Mouse (Mus musculus) liver, embryonic 15.5 days (tissue): ENCODE results near the gene Nol4l. TPM values are rescaled to one million over a fixed set of nuclear protein-coding genes. Genes with fewer than 3 reads are reported as not detected.
"Not testable (repeated sequence)": the region's sequence is repeated elsewhere in the genome, so short reads cannot be mapped to it uniquely, and the experiment has no call there.

Experiments used
- ATAC-seq: fragments of 200-750 bp; cut with Nextera tagmentation; 2 replicates; pipeline ENCODE4 v1.8.0; 2017; ENCODE audit warnings: moderate number of reproducible peaks, mild to moderate bottlenecking, moderate library complexity; ENCODE audit not compliant: insufficient read depth
- H3K27ac ChIP-seq: fragments of 300-500 bp; sonication (generic); replicated peaks from 2 replicates; pipeline ENCODE4 v1.5.1; 2015; ENCODE audit warnings: mild to moderate bottlenecking, inconsistent platforms
- H3K27me3 ChIP-seq: fragments of 300-500 bp; sonication (generic); 2 replicates; pipeline ENCODE4 v1.6.1; 2015; ENCODE audit warnings: mild to moderate bottlenecking, inconsistent platforms
- H3K36me3 ChIP-seq: fragments of 300-500 bp; sonication (generic); replicated peaks from 2 replicates; pipeline ENCODE4 v1.6.1; 2015; ENCODE audit warnings: moderate library complexity, mild to moderate bottlenecking, inconsistent platforms
- H3K4me1 ChIP-seq: fragments of 300-500 bp; sonication (generic); replicated peaks from 2 replicates; pipeline ENCODE4 v1.6.1; 2015; ENCODE audit warnings: inconsistent platforms
- H3K4me2 ChIP-seq: fragments of 300-500 bp; sonication (generic); 2 replicates; pipeline ENCODE4 v1.6.1; 2015; ENCODE audit warnings: moderate library complexity, mild to moderate bottlenecking, inconsistent platforms
- H3K4me3 ChIP-seq: fragments of 300-500 bp; sonication (generic); replicated peaks from 2 replicates; pipeline ENCODE4 v1.5.1; 2015; ENCODE audit warnings: mild to moderate bottlenecking, inconsistent platforms
- H3K9ac ChIP-seq: fragments of 300-500 bp; sonication (generic); 2 replicates; pipeline ENCODE4 v1.6.1; 2015; ENCODE audit warnings: moderate library complexity, mild to moderate bottlenecking, inconsistent platforms
- H3K9me3 ChIP-seq: fragments of 300-500 bp; sonication (generic); replicated peaks from 2 replicates; pipeline ENCODE4 v1.6.1; 2016; ENCODE audit warnings: inconsistent platforms
- WGBS: fragments of 180-500 bp; shearing (Covaris S2); methylation state at CpG from one replicate; pipeline ENCODE4 v1.1.7; 2015; ENCODE audit warnings: mixed read lengths; ENCODE audit not compliant: insufficient replicate concordance; 5-methylcytosine and 5-hydroxymethylcytosine counted together
- polyA plus RNA-seq: library from polyadenylated mRNA; unstranded; fragments of >200 nt; fragmentation: Nextera tagmentation; extraction: Ambion mirVana; gene quantifications from 2 replicates; pipeline ENCODE4 v1.2.1, GENCODE M21; 2015

Gene Nol4l
- polyA plus RNA-seq, 1 experiment from 2014 or later: 4.9 TPM

- ATAC-seq: no peak
- H3K27ac ChIP-seq: no peak overlapping the region
- H3K4me1 ChIP-seq: peaks cover 8% of the 10 kb centered on the region
- H3K9ac ChIP-seq: no peak overlapping the region
- no peak overlapping the region for H3K4me2 ChIP-seq
- H3K9me3 ChIP-seq: no peaks in the 10 kb centered on the region
- H3K36me3 ChIP-seq: peaks cover 43% of the 10 kb centered on the region
- H3K27me3 ChIP-seq: no peaks in the 10 kb centered on the region
- no peak overlapping the region for H3K4me3 ChIP-seq
- 85% methylated on average over 2 of the region's 2 CpGs for WGBS
These were observed 154.4 kb downstream of the Nol4l start for GRCm38 (mm10) chr2:153375380-153375779.

GRCm38 (mm10) chr2:153370871-153371270, 158.9 kb downstream of the Nol4l start:
- no peaks in the 10 kb centered on the region for H3K9me3 ChIP-seq
- H3K27me3 ChIP-seq: no peaks in the 10 kb centered on the region
- no peak for ATAC-seq
- H3K4me1 ChIP-seq: no peaks in the 10 kb centered on the region
- no peak overlapping the region for H3K9ac ChIP-seq
- no peak overlapping the region for H3K27ac ChIP-seq
- peaks cover 51% of the 10 kb centered on the region for H3K36me3 ChIP-seq
- no peak overlapping the region for H3K4me3 ChIP-seq
- no peak overlapping the region for H3K4me2 ChIP-seq

GRCm38 (mm10) chr2:153364531-153364930, 165.2 kb downstream of the Nol4l start:
- WGBS: 84% methylated on average over 14 of the region's 14 CpGs
- H3K9me3 ChIP-seq, H3K27me3 ChIP-seq, H3K4me3 ChIP-seq, H3K4me2 ChIP-seq, H3K4me1 ChIP-seq, H3K9ac ChIP-seq, H3K27ac ChIP-seq, ATAC-seq: not testable (repeated sequence)
- peaks cover 84% of the 10 kb centered on the region for H3K36me3 ChIP-seq

- peaks cover 85% of the 10 kb centered on the region for H3K36me3 ChIP-seq
- no peak overlapping the region for H3K4me2 ChIP-seq
- no peak overlapping the region for H3K9ac ChIP-seq
- H3K9me3 ChIP-seq: no peaks in the 10 kb centered on the region
- WGBS: 96% methylated on average over 1 of the region's 1 CpGs
- ATAC-seq: no peak
- H3K4me1 ChIP-seq: peaks cover 8% of the 10 kb centered on the region; the same call in 1 of the 2 replicates
- no peak overlapping the region for H3K4me3 ChIP-seq
- H3K27ac ChIP-seq: 0 out of 2 replicates have a peak overlapping the region, but pooled peaks have one; percentile 14
- no peaks in the 10 kb centered on the region for H3K27me3 ChIP-seq
These were observed 168.6 kb downstream of the Nol4l start for GRCm38 (mm10) chr2:153361101-153361710.

Other genes starting within 250 kb of the Nol4l start
- 1.4 and 2.0 TPM in 2 replicates for gene Kif3b, start 238.6 kb downstream of the Nol4l start, polyA plus RNA-seq
- 6.4 and 7.2 TPM in 2 replicates for gene Asxl1, start 184.1 kb downstream of the Nol4l start, polyA plus RNA-seq
- gene 4930404H24Rik, start 37.2 kb downstream of the Nol4l start, polyA plus RNA-seq: not detected in 2 replicates
- gene Commd7, start 102.8 kb upstream of the Nol4l start, polyA plus RNA-seq: 28.1 and 28.2 TPM in 2 replicates
- 4.3 and 4.4 TPM in 2 replicates for gene Dnmt3b, start 119.5 kb upstream of the Nol4l start, polyA plus RNA-seq
- 0.67 and 0.81 TPM in 2 replicates for gene Dnmt3c, start 166.7 kb upstream of the Nol4l start, polyA plus RNA-seq
- 99.0 and 111 TPM in 2 replicates for gene Mapre1, start 211.3 kb upstream of the Nol4l start, polyA plus RNA-seq
- gene Efcab8, start 250.0 kb upstream of the Nol4l start, polyA plus RNA-seq: 0.07 and 0.08 TPM in 2 replicates